Comparison of ENCODE assay signal across 25 mouse cellular contexts in genomic region chr7:123070861-123071260, GRCm38 (mm10). TPM values are rescaled to one million over a fixed set of nuclear protein-coding genes. Genes with fewer than 3 reads are reported as not detected.
DNase-seq lines count a peak whose midpoint lies in the region; ATAC-seq and TF ChIP-seq lines count a peak whose summit lies in the region.
"Had no signal": no experiment of that assay in that cellular context is flagged by ENCODE, and none has a peak within 500 bp of the region (broad histone marks: within the 10 kb centered on the region; RNA-seq: fewer than 3 reads in every experiment).

No protein-coding gene starts in this region.

- H3K9me3 ChIP-seq in lung, embryonic 16.5 days (ENCODE audit: control insufficient read depth, low read length): no peaks in the 10 kb centered on the region
- no peaks in the 10 kb centered on the region for H3K9me3 ChIP-seq in heart, embryonic 11.5 days (replicated peaks; ENCODE audit: control insufficient read depth, low read length)
- no peaks in the 10 kb centered on the region for H3K9me3 ChIP-seq in forebrain, embryonic 11.5 days (ENCODE audit: control insufficient read depth, low read length)
- no peaks in the 10 kb centered on the region for H3K9me3 ChIP-seq in midbrain, postnatal 0 days (ENCODE audit: low read length)
- H3K9me3 ChIP-seq: forebrain, embryonic 10.5 days; G1E; heart, embryonic 10.5 days; hindbrain, embryonic 12.5 days; hindbrain, embryonic 15.5 days had no signal

- H3K27me3 ChIP-seq in lung, embryonic 16.5 days (ENCODE audit: control insufficient read depth, insufficient read depth, low read depth, low read length): no peaks in the 10 kb centered on the region
- no peaks in the 10 kb centered on the region for H3K27me3 ChIP-seq in heart, embryonic 11.5 days (ENCODE audit: control insufficient read depth, insufficient read depth, low read length)
- peaks cover 34% of the 10 kb centered on the region for H3K27me3 ChIP-seq in forebrain, embryonic 11.5 days (ENCODE audit: control insufficient read depth, insufficient read depth, low read length)
- no peaks in the 10 kb centered on the region for H3K27me3 ChIP-seq in midbrain, postnatal 0 days (ENCODE audit: insufficient read depth, low read length)
- H3K27me3 ChIP-seq: CH12.LX; hindbrain, embryonic 15.5 days; Patski had no signal

- no peak overlapping the region for H3K4me3 ChIP-seq in lung, adult 2 months (replicated peaks; ENCODE audit: extremely low read depth, low read depth, low read length)
- no peak overlapping the region for H3K4me3 ChIP-seq in lung, embryonic 16.5 days (ENCODE audit: low read length)
- H3K4me3 ChIP-seq in heart, embryonic 11.5 days (ENCODE audit: low read depth, low read length): no peak overlapping the region
- no peak overlapping the region for H3K4me3 ChIP-seq in forebrain, embryonic 11.5 days (ENCODE audit: low read depth, low read length)
- no peak overlapping the region for H3K4me3 ChIP-seq in midbrain, postnatal 0 days (ENCODE audit: low read depth, low read length)
- H3K4me3 ChIP-seq: forebrain, embryonic 10.5 days; heart, adult 2 months; heart, embryonic 10.5 days; hindbrain, embryonic 12.5 days; hindbrain, embryonic 15.5 days had no signal

- no peak overlapping the region for H3K27ac ChIP-seq in lung, embryonic 16.5 days (ENCODE audit: low read length)
- H3K27ac ChIP-seq in heart, embryonic 11.5 days (ENCODE audit: low read depth, low read length): no peak overlapping the region
- no peak overlapping the region for H3K27ac ChIP-seq in forebrain, embryonic 11.5 days (ENCODE audit: low read depth, low read length)
- no peak overlapping the region for H3K27ac ChIP-seq in midbrain, postnatal 0 days (ENCODE audit: low read depth, low read length)
- H3K27ac ChIP-seq: forebrain, embryonic 10.5 days; heart, adult 2 months; heart, embryonic 10.5 days; hindbrain, embryonic 12.5 days; hindbrain, embryonic 15.5 days had no signal

- WGBS in lung, adult 2 months: 60% methylated on average over 4 of the region's 4 CpGs
- 35% methylated on average over 4 of the region's 4 CpGs for WGBS in lung, embryonic 16.5 days
- 53% methylated on average over 4 of the region's 4 CpGs for WGBS in heart, embryonic 11.5 days (ENCODE audit: insufficient replicate concordance)
- WGBS in forebrain, embryonic 11.5 days: 81% methylated on average over 4 of the region's 4 CpGs
- WGBS in midbrain, postnatal 0 days: 61% methylated on average over 4 of the region's 4 CpGs

- H3K4me2 ChIP-seq in lung, embryonic 16.5 days (ENCODE audit: low read depth, low read length): no peak overlapping the region
- no peak overlapping the region for H3K4me2 ChIP-seq in heart, embryonic 11.5 days
- H3K4me2 ChIP-seq in forebrain, embryonic 11.5 days (ENCODE audit: low read depth, low read length, severe bottlenecking): no peak overlapping the region
- H3K4me2 ChIP-seq in midbrain, postnatal 0 days (ENCODE audit: low read depth, low read length, poor library complexity, severe bottlenecking): no peak overlapping the region
- H3K4me2 ChIP-seq: hindbrain, embryonic 12.5 days; hindbrain, embryonic 15.5 days had no signal

- H3K4me1 ChIP-seq in lung, adult 2 months (ENCODE audit: control insufficient read depth, insufficient read depth, low read length): no peaks in the 10 kb centered on the region
- peaks cover 4% of the 10 kb centered on the region; the same call in 1 of the 2 replicates for H3K4me1 ChIP-seq in lung, embryonic 16.5 days (replicated peaks; ENCODE audit: control insufficient read depth, insufficient read depth, low read length)
- peaks cover 7% of the 10 kb centered on the region; the same call in 1 of the 2 replicates for H3K4me1 ChIP-seq in heart, embryonic 11.5 days (ENCODE audit: control insufficient read depth, insufficient read depth, low read length)
- peaks cover 9% of the 10 kb centered on the region for H3K4me1 ChIP-seq in forebrain, embryonic 11.5 days (replicated peaks; ENCODE audit: control insufficient read depth, insufficient read depth, low read length)
- peaks cover 6% of the 10 kb centered on the region; the same call in 1 of the 2 replicates for H3K4me1 ChIP-seq in midbrain, postnatal 0 days (ENCODE audit: insufficient read depth, low read length)

- H3K36me3 ChIP-seq in lung, embryonic 16.5 days (ENCODE audit: control insufficient read depth, insufficient read depth, low read length): no peaks in the 10 kb centered on the region
- no peaks in the 10 kb centered on the region for H3K36me3 ChIP-seq in heart, embryonic 11.5 days (ENCODE audit: control insufficient read depth, insufficient read depth, low read length)
- H3K36me3 ChIP-seq in forebrain, embryonic 11.5 days (ENCODE audit: control insufficient read depth, insufficient read depth, low read length): no peaks in the 10 kb centered on the region
- no peaks in the 10 kb centered on the region for H3K36me3 ChIP-seq in midbrain, postnatal 0 days (ENCODE audit: insufficient read depth, low read length)
- H3K36me3 ChIP-seq: forebrain, embryonic 10.5 days; G1E; heart, embryonic 10.5 days; hindbrain, embryonic 12.5 days; hindbrain, embryonic 15.5 days had no signal

- no peak for TF ChIP-seq CTCF in lung, adult 2 months (IDR thresholded peaks at IDR 0.05; ENCODE audit: insufficient read depth, low read length)
- no peak for TF ChIP-seq CTCF in midbrain, postnatal 0 days (IDR thresholded peaks at IDR 0.05)

- intact Hi-C loops in gastrocnemius, postnatal 14 days (cut with DNase I; ENCODE audit: low total_unique reads): no loop called here

- peak; percentile 14 for DNase-seq in lung, adult 2 months
- peak; percentile 20 for DNase-seq in lung, postnatal 14 days
- peak; percentile 35 to 60 for DNase-seq in lung, postnatal 4 days
- no peak for DNase-seq in gastrocnemius, postnatal 14 days
- DNase-seq in forebrain, embryonic 11.5 days (ENCODE audit: low spot score): no peak
- DNase-seq in midbrain, postnatal 0 days (ENCODE audit: low spot score): no peak
- DNase-seq: adrenal gland, postnatal 10 days; adrenal gland, postnatal 36 days; B cell, adult 2 months; cerebellum, adult 18-20 months; cerebellum, adult 9-10 months; cerebellum, postnatal 14 days; forebrain, postnatal 0 days; gastrocnemius, postnatal 36 days; heart, adult 2 months had no signal

- peak; percentile 84 for ATAC-seq in lung, embryonic 16.5 days (ENCODE audit: low read depth)
- no peak for ATAC-seq in heart, embryonic 11.5 days (replicated peaks; ENCODE audit: insufficient number of reproducible peaks, low FRiP score, low TSS enrichment)
- no peak for ATAC-seq in forebrain, embryonic 11.5 days (replicated peaks; ENCODE audit: low FRiP score)
- ATAC-seq in midbrain, postnatal 0 days (ENCODE audit: low FRiP score): no peak
- ATAC-seq: forebrain, embryonic 14.5 days; forebrain, postnatal 0 days; Patski had no signal

- TF ChIP-seq POLR2A in lung, adult 2 months (IDR thresholded peaks at IDR 0.05; ENCODE audit: borderline replicate concordance, extremely low read depth, low read depth, low read length): no peak

- H3K9ac ChIP-seq in lung, embryonic 16.5 days (ENCODE audit: low read length): no peak overlapping the region
- no peak overlapping the region for H3K9ac ChIP-seq in heart, embryonic 11.5 days (ENCODE audit: low read depth, low read length)
- H3K9ac ChIP-seq in forebrain, embryonic 11.5 days (ENCODE audit: low read length): no peak overlapping the region
- no peak overlapping the region for H3K9ac ChIP-seq in midbrain, postnatal 0 days (replicated peaks; ENCODE audit: low read length, poor library complexity, severe bottlenecking)
- H3K9ac ChIP-seq: forebrain, postnatal 0 days; hindbrain, embryonic 12.5 days; hindbrain, embryonic 15.5 days had no signal

RNA-seq across cellular contexts. Expression of gene Tnrc6a, which starts 52.8 kb away (rescaled TPM):
- 30.5 and 33.2 TPM in 2 replicates for polyA plus RNA-seq in lung, adult 2 months (2012; rRNA removed)
- 41.9 and 43.8 TPM in 2 replicates for polyA plus RNA-seq in lung, embryonic 16.5 days (2015; fragmentation: Nextera tagmentation; extraction: Ambion mirVana)
- polyA plus RNA-seq in heart, embryonic 11.5 days (2014; fragmentation: Nextera tagmentation; extraction: Ambion mirVana): 37.6 and 44.8 TPM in 2 replicates
- 10 to 100 TPM; 20.1 to 20.7 TPM for total RNA-seq in gastrocnemius, postnatal 14 days (2021)
- 51.3 and 53.9 TPM in 2 replicates for polyA plus RNA-seq in forebrain, embryonic 11.5 days (2014; fragmentation: Nextera tagmentation; extraction: Ambion mirVana)
- total RNA-seq in midbrain, postnatal 0 days (2014; rRNA removed): 53.2 and 70.6 TPM in 2 replicates
- 53.4 and 73.9 TPM in 2 replicates for polyA plus RNA-seq in midbrain, postnatal 0 days (2015; fragmentation: Nextera tagmentation; extraction: Ambion mirVana)

Comparison
In these comparisons a context has a peak if more than half of its experiments do, and no peak if none do; other contexts are left out.
1. DNase-seq: peak in lung, adult 2 months (single experiment), lung, postnatal 14 days (single experiment) and lung, postnatal 4 days (2 of 2); none in gastrocnemius, postnatal 14 days (single experiment), forebrain, embryonic 11.5 days (single experiment) and midbrain, postnatal 0 days (single experiment).